20 mouse cellular contexts compared by ENCODE assay signal in genomic region chr13:31547610-31548009, GRCm38 (mm10). TPM values are rescaled to one million over a fixed set of nuclear protein-coding genes. Genes with fewer than 3 reads are reported as not detected.
DNase-seq lines count a peak whose midpoint lies in the region; ATAC-seq and TF ChIP-seq lines count a peak whose summit lies in the region.
"Had no signal": no experiment of that assay in that cellular context is flagged by ENCODE, and none has a peak within 500 bp of the region (broad histone marks: within the 10 kb centered on the region; RNA-seq: fewer than 3 reads in every experiment).

No protein-coding gene starts in this region.

- no peaks in the 10 kb centered on the region for H3K9me3 ChIP-seq in intestine, embryonic 15.5 days
- no peaks in the 10 kb centered on the region for H3K9me3 ChIP-seq in limb, embryonic 10.5 days (replicated peaks)
- H3K9me3 ChIP-seq in midbrain, embryonic 10.5 days (replicated peaks) = no peaks in the 10 kb centered on the region
- H3K9me3 ChIP-seq: G1E; kidney, embryonic 15.5 days had no signal

- H3K9ac ChIP-seq in intestine, embryonic 15.5 days = no peak overlapping the region
- H3K9ac ChIP-seq: kidney, embryonic 15.5 days had no signal

- H3K4me2 ChIP-seq in intestine, embryonic 15.5 days (replicated peaks) = no peak overlapping the region
- H3K4me2 ChIP-seq: kidney, embryonic 15.5 days had no signal

- TF ChIP-seq POLR2A in lung, adult 2 months (IDR thresholded peaks at IDR 0.05; ENCODE audit: borderline replicate concordance, extremely low read depth, low read depth, low read length) = no peak

- H3K36me3 ChIP-seq in intestine, embryonic 15.5 days = no peaks in the 10 kb centered on the region
- no peaks in the 10 kb centered on the region for H3K36me3 ChIP-seq in limb, embryonic 10.5 days
- no peaks in the 10 kb centered on the region for H3K36me3 ChIP-seq in midbrain, embryonic 10.5 days
- H3K36me3 ChIP-seq: G1E; kidney, embryonic 15.5 days had no signal

- 71% methylated on average over 9 of the region's 9 CpGs for WGBS in intestine, embryonic 15.5 days
- WGBS in lung, adult 2 months = 66% methylated on average over 9 of the region's 9 CpGs
- WGBS in limb, embryonic 10.5 days = 91% methylated on average over 9 of the region's 9 CpGs
- WGBS in midbrain, embryonic 10.5 days = 90% methylated on average over 9 of the region's 9 CpGs

- H3K27me3 ChIP-seq in intestine, embryonic 15.5 days (replicated peaks) = no peaks in the 10 kb centered on the region
- no peaks in the 10 kb centered on the region for H3K27me3 ChIP-seq in limb, embryonic 10.5 days (ENCODE audit: low read depth, poor library complexity, severe bottlenecking)
- H3K27me3 ChIP-seq in midbrain, embryonic 10.5 days (ENCODE audit: low read depth, poor library complexity, severe bottlenecking) = no peaks in the 10 kb centered on the region
- H3K27me3 ChIP-seq: kidney, embryonic 15.5 days had no signal

- no peak overlapping the region for H3K27ac ChIP-seq in intestine, embryonic 15.5 days
- no peak overlapping the region for H3K27ac ChIP-seq in limb, embryonic 10.5 days
- H3K27ac ChIP-seq in midbrain, embryonic 10.5 days (replicated peaks) = no peak overlapping the region
- H3K27ac ChIP-seq: kidney, embryonic 15.5 days had no signal

- no peak for TF ChIP-seq CTCF in lung, adult 2 months (IDR thresholded peaks at IDR 0.05; ENCODE audit: insufficient read depth, low read length)

- peak; percentile 73 for ATAC-seq in intestine, embryonic 15.5 days
- ATAC-seq: forebrain, embryonic 14.5 days had no signal

- peak; percentile 100 for DNase-seq in fat pad, adult 2 months (ENCODE audit: extremely low read depth, low read depth, low spot score)
- DNase-seq in lung, adult 2 months = peak; percentile 33
- peak; percentile 81 for DNase-seq in lung, postnatal 36 days
- no peak for DNase-seq in limb, embryonic 10.5 days (ENCODE audit: low spot score)
- DNase-seq in midbrain, embryonic 10.5 days (ENCODE audit: low spot score) = no peak
- no peak for DNase-seq in embryo, embryonic 10.5 days (ENCODE audit: low spot score)
- DNase-seq in cerebellum, adult 9-10 months = no peak
- DNase-seq: cerebellum, adult 9-11 months; embryo, embryonic 11 days; heart, postnatal 4 days; right cerebral cortex, adult 18-20 months; spleen, adult 18-20 months; thymus, postnatal 36 days had no signal

- no peaks in the 10 kb centered on the region for H3K4me1 ChIP-seq in intestine, embryonic 15.5 days (replicated peaks)
- no peaks in the 10 kb centered on the region for H3K4me1 ChIP-seq in lung, adult 2 months (ENCODE audit: control insufficient read depth, insufficient read depth, low read length)
- H3K4me1 ChIP-seq in limb, embryonic 10.5 days = no peaks in the 10 kb centered on the region
- no peaks in the 10 kb centered on the region for H3K4me1 ChIP-seq in midbrain, embryonic 10.5 days
- H3K4me1 ChIP-seq: kidney, embryonic 15.5 days had no signal

- H3K4me3 ChIP-seq in intestine, embryonic 15.5 days (replicated peaks) = no peak overlapping the region
- no peak overlapping the region for H3K4me3 ChIP-seq in lung, adult 2 months (replicated peaks; ENCODE audit: extremely low read depth, low read depth, low read length)
- H3K4me3 ChIP-seq in limb, embryonic 10.5 days = no peak overlapping the region
- H3K4me3 ChIP-seq in midbrain, embryonic 10.5 days = no peak overlapping the region
- H3K4me3 ChIP-seq: kidney, embryonic 15.5 days had no signal

RNA-seq across cellular contexts. Expression of gene Foxq1, which starts 8.3 kb away (rescaled TPM):
- polyA plus RNA-seq in intestine, embryonic 15.5 days (2015; fragmentation: Nextera tagmentation; extraction: Ambion mirVana) = 2.0 and 2.1 TPM in 2 replicates
- 6.4 and 7.9 TPM in 2 replicates for polyA plus RNA-seq in lung, adult 2 months (2012; rRNA removed)
- polyA plus RNA-seq in limb, embryonic 10.5 days (2016; fragmentation: Nextera tagmentation; extraction: Ambion mirVana) = 0.09 TPM in 1 of 2 replicates, not detected in the other
- polyA plus RNA-seq in midbrain, embryonic 10.5 days (2016; fragmentation: Nextera tagmentation; extraction: Ambion mirVana) = 0.70 and 1.5 TPM in 2 replicates
- polyA plus RNA-seq: G1E had no signal

RNA-seq across cellular contexts. Expression of gene A530084C06Rik, which starts 11.5 kb away (rescaled TPM):
- polyA plus RNA-seq in intestine, embryonic 15.5 days (2015; fragmentation: Nextera tagmentation; extraction: Ambion mirVana) = not detected in 2 replicates
- polyA plus RNA-seq in lung, adult 2 months (2012; rRNA removed) = 0.67 and 0.88 TPM in 2 replicates
- not detected in 2 replicates for polyA plus RNA-seq in limb, embryonic 10.5 days (2016; fragmentation: Nextera tagmentation; extraction: Ambion mirVana)
- polyA plus RNA-seq in midbrain, embryonic 10.5 days (2016; fragmentation: Nextera tagmentation; extraction: Ambion mirVana) = not detected in 2 replicates
- polyA plus RNA-seq: forebrain, embryonic 14.5 days; G1E; heart, embryonic 14.5 days; kidney, embryonic 15.5 days; limb, embryonic 11.5 days; midbrain, postnatal 0 days had no signal

Comparison
In these comparisons a context has a peak if more than half of its experiments do, and no peak if none do; other contexts are left out.
1. DNase-seq: peak in fat pad, adult 2 months (single experiment), lung, adult 2 months (single experiment) and lung, postnatal 36 days (single experiment); none in limb, embryonic 10.5 days (single experiment), midbrain, embryonic 10.5 days (single experiment), embryo, embryonic 10.5 days (single experiment) and cerebellum, adult 9-10 months (single experiment).